Mouse (Mus musculus) kidney, embryonic 16.5 days (tissue): Measurements from ENCODE around the gene Fam92a. TPM values are rescaled to one million over a fixed set of nuclear protein-coding genes. Genes with fewer than 3 reads are reported as not detected.
A peak's percentile ranks its signal among the peaks of the same experiment; 100 is the strongest.
"Not testable (repeated sequence)": the region's sequence is repeated elsewhere in the genome, so short reads cannot be mapped to it uniquely, and the experiment has no call there.

Source experiments
- ATAC-seq: fragments of 200-750 bp; cut with Nextera tagmentation; 2 replicates; pipeline ENCODE4 v1.8.0; 2017; ENCODE audit warnings: moderate TSS enrichment; ENCODE audit not compliant: low FRiP score, low TSS enrichment
- H3K27ac ChIP-seq: fragments of 300-500 bp; sonication (generic); 2 replicates; pipeline ENCODE4 v1.5.1; 2014; ENCODE audit warnings: low read length
- H3K27me3 ChIP-seq: fragments of 300-500 bp; sonication (generic); 2 replicates; pipeline ENCODE4 v1.6.1; 2014; ENCODE audit warnings: low read length, control low read depth, mixed read lengths; ENCODE audit not compliant: insufficient read depth
- H3K36me3 ChIP-seq: fragments of 300-500 bp; sonication (generic); 2 replicates; pipeline ENCODE4 v1.6.1; 2014; ENCODE audit warnings: low read length, control low read depth, mixed read lengths; ENCODE audit not compliant: insufficient read depth
- H3K4me1 ChIP-seq: fragments of 300-500 bp; sonication (generic); 2 replicates; pipeline ENCODE4 v1.6.1; 2014; ENCODE audit warnings: low read length, control low read depth, mixed read lengths; ENCODE audit not compliant: insufficient read depth
- H3K4me2 ChIP-seq: fragments of 300-500 bp; sonication (generic); replicated peaks from 2 replicates; pipeline ENCODE4 v1.6.1; 2014; ENCODE audit warnings: low read depth, low read length
- H3K4me3 ChIP-seq: fragments of 300-500 bp; sonication (generic); 2 replicates; pipeline ENCODE4 v1.5.1; 2014; ENCODE audit warnings: mild to moderate bottlenecking, low read length
- H3K9ac ChIP-seq: fragments of 300-500 bp; sonication (generic); replicated peaks from 2 replicates; pipeline ENCODE4 v1.6.1; 2014; ENCODE audit warnings: low read length
- H3K9me3 ChIP-seq: fragments of 300-500 bp; sonication (generic); 2 replicates; pipeline ENCODE4 v1.6.1; 2016; ENCODE audit warnings: low read length, control low read depth
- WGBS: fragments of 180-500 bp; shearing (Covaris S2); extraction: QIAGEN DNeasy Blood & Tissue Kit; methylation state at CpG from one replicate; pipeline ENCODE4 v1.1.7; 2014; 5-methylcytosine and 5-hydroxymethylcytosine counted together
- polyA plus RNA-seq: library from polyadenylated mRNA; unstranded; fragments of >200 nt; fragmentation: Nextera tagmentation; extraction: Ambion mirVana; gene quantifications from 2 replicates; pipeline ENCODE4 v1.2.1, GENCODE M21; 2015

Gene Fam92a
- 63.6 and 75.5 TPM in 2 replicates for polyA plus RNA-seq

DNA sequence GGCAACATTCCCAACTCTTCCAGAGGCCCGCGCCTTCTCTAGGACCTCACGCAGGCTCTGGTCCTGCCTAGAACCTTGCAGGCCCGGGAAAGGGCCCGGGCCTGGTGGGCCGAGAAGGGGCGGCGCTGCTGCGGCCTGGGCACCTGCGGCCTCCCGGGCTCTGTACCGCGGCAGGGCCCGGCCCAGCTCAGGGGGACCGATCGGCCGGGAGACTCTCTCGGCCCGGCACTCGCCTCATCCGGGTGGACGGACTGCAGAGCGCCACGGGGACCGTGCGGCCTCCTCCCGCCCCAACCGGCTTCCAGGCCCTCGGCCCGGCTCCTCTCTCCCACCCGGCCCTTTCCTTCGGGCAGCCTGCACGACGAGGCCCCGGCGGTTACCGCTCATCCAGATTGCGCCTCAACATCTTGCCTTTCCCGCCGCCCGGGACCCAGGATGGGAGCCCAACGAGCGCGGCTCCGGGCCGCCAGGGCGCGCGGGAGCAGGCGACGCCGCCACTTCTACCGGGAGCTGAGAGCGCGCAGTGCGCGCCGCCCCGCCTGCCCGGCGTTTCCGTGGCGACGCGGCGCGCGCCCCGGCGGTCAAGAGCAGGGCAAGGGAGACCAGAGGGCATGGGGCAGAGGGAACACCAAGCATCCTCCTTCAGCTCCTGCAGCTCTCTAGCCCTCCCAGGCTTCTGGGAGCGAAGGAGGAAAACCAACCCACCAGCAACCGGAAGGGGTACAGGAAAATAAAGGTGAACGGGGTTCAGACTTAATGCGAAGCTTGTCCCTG, at the start of gene Fam92a:
Fam92a (minus strand) TSS at position 698 of the 774 bp plus-strand sequence.
- H3K9ac ChIP-seq: peak within 1 kb of the TSS; percentile 91
- peaks cover 8% of the 10 kb centered on the region for H3K4me1 ChIP-seq
- peaks cover 10% of the 10 kb centered on the region; the same call in 1 of the 2 replicates for H3K36me3 ChIP-seq
- ATAC-seq: peak; percentile 96
- H3K9me3 ChIP-seq: no peaks in the 10 kb centered on the region
- peak within 1 kb of the TSS; percentile 75 for H3K4me2 ChIP-seq
- under 1% methylated on average over 70 of the region's 74 CpGs for WGBS
- H3K27me3 ChIP-seq: no peaks in the 10 kb centered on the region
- peak within 1 kb of the TSS; percentile 84 for H3K4me3 ChIP-seq
- H3K27ac ChIP-seq: peak within 1 kb of the TSS; percentile 80

DNA sequence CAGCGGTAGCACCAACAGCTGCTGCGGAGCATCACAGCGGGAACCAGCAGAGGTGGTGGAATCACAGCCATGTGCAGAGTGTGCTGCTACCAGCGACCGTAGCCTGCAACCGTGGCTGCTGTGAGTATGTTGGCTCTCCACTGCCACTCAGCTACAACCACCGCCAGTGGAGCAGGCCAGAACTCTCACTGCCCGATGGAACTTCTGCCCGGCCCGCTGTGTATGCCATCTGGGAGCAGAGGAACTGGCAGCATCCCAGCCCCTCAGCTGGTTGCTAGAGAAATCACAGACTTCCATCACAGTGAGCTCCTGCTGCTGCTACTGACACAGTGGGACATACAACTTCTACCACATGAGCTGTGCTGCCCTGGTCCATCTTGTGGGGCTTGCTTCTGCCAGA, 7.2 kb upstream of the Fam92a start:
- Histone ChIP-seq H3K27me3 (no peaks in the 10 kb centered on the region), H3K9me3 (no peaks in the 10 kb centered on the region), H3K4me1 (no peaks in the 10 kb centered on the region), H3K27ac (no peak overlapping the region), H3K36me3 (no peaks in the 10 kb centered on the region), H3K4me3 (no peak overlapping the region), H3K9ac (no peak overlapping the region), H3K4me2 (no peak overlapping the region)
- no peak for ATAC-seq
- WGBS: 94% methylated on average over 10 of the region's 10 CpGs

DNA sequence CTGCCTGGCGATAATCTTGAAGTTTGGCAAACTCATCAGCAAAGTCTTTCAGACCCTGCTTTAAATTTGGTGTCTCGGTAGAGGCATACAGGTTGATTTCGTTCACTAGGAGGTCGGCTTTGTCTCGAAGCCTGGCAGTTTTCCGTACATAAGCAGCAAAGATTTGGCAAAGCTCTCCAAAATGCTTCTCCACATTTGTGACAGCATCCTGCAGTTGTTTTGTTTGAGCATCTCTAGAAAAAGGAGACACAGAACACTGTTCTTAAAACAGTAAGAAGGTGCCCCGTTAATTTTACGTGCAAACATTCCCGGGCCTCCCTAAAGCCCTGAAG, 863 bp downstream of the Fam92a start:
- Histone ChIP-seq H3K27ac (peak overlapping the region; percentile 80), H3K4me2 (peak overlapping the region; percentile 75), H3K4me3 (peak overlapping the region; percentile 84), H3K27me3 (no peaks in the 10 kb centered on the region), H3K9me3 (no peaks in the 10 kb centered on the region), H3K9ac (peak overlapping the region; percentile 91), H3K4me1 (peaks cover 8% of the 10 kb centered on the region), H3K36me3 (peaks cover 16% of the 10 kb centered on the region; the same call in 1 of the 2 replicates)
- no peak for ATAC-seq
- WGBS: 11% methylated on average over 9 of the region's 9 CpGs

DNA sequence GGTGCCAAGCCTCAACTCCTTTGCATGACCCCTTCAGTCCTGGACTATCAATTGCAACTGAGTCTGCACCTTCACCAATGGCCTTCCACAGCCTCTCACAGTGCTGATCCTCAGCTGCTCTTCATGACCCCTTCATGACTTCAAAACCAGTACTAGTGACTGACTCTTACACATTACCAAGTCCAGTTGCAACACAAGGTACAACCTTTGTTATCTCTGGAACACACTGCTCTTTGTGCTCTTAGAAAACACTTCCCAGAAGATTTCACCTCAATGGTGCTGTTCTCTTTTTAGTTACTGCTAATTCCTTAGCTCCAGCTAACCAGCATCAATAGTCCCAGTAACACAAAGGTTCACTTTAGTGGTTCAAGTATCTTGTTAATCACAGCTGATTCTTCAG, 24.2 kb downstream of the Fam92a start:
- Histone ChIP-seq H3K4me3 (no peak overlapping the region), H3K27me3 (no peaks in the 10 kb centered on the region), H3K9ac (no peak overlapping the region), H3K36me3 (peaks cover 27% of the 10 kb centered on the region), H3K9me3 (peaks cover 11% of the 10 kb centered on the region), H3K27ac (no peak overlapping the region), H3K4me2 (no peak overlapping the region), H3K4me1 (no peaks in the 10 kb centered on the region)
- no peak for ATAC-seq

GRCm38 (mm10) chr4:12141516-12141915, 30.3 kb downstream of the Fam92a start:
- not testable (repeated sequence) for H3K27ac ChIP-seq, H3K4me3 ChIP-seq, H3K4me1 ChIP-seq, H3K9ac ChIP-seq, H3K27me3 ChIP-seq, H3K36me3 ChIP-seq, H3K4me2 ChIP-seq, ATAC-seq
- peaks cover 12% of the 10 kb centered on the region for H3K9me3 ChIP-seq
- WGBS: 90% methylated on average over 5 of the region's 7 CpGs

GRCm38 (mm10) chr4:12140592-12141062, 31.2 kb downstream of the Fam92a start:
- Histone ChIP-seq H3K4me2 (peak overlapping the region; percentile 53), H3K4me3 (peak overlapping the region; percentile 42), H3K9me3 (peaks cover 11% of the 10 kb centered on the region), H3K9ac (peak overlapping the region; percentile 38; the same call in 1 of the 2 replicates)
- not testable (repeated sequence) for H3K27ac ChIP-seq, H3K27me3 ChIP-seq, H3K36me3 ChIP-seq, H3K4me1 ChIP-seq
- peak; percentile 92 for ATAC-seq
- WGBS: 11% methylated on average over 20 of the region's 40 CpGs

DNA sequence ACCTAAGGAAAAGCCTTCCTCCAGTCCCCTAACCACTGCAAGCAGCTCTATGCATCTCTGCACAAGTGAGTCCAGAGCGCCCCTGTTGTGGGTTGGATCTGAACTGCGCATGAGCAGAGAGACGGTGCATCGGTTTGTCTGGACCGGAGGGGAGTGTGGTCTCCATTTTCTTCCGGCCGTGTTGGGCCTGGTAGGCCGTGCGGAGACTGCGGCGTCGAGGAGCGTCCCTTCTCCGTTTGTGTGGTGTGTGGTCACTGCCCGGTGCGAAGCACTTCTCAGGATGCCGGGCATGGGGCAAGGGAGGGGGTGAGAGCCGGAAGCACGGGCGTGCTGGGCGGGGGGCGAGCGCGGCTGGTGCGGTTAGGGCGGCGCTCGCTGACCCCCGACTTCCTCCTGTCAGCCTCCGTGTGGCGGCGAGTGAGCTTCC, 31.7 kb downstream of the Fam92a start, which contains the start of gene Rbm12b1:
Rbm12b1 (plus strand) TSS at position 124 of the 427 bp plus-strand sequence.
- H3K9me3 ChIP-seq, H3K27me3 ChIP-seq, H3K36me3 ChIP-seq, H3K27ac ChIP-seq, H3K4me1 ChIP-seq: not testable (repeated sequence)
- Histone ChIP-seq H3K4me2 (peak within 1 kb of the TSS; percentile 53), H3K9ac (peak within 1 kb of the TSS; percentile 38; the same call in 1 of the 2 replicates), H3K4me3 (peak within 1 kb of the TSS; percentile 44)
- 6% methylated on average over 17 of the region's 32 CpGs for WGBS
- peak; percentile 98 for ATAC-seq

Other genes with a start within 250 kb of the Fam92a start
- gene Gm10604, start 190.8 kb downstream of the Fam92a start, polyA plus RNA-seq: 0.17 and 0.28 TPM in 2 replicates
- 10.7 and 12.5 TPM in 2 replicates for gene Rbm12b2, start 82.6 kb downstream of the Fam92a start, polyA plus RNA-seq
- gene Rbm12b1, start 31.8 kb downstream of the Fam92a start, polyA plus RNA-seq: 6.4 TPM in 2 replicates